Mouse (Mus musculus): Measurements from ENCODE around the gene Rfx7. TPM values are rescaled to one million over a fixed set of nuclear protein-coding genes. Genes with fewer than 3 reads are reported as not detected.

The Rfx7 gene
- polyA plus RNA-seq, 1 experiment from 2014 or later, result 24.4 TPM

DNA sequence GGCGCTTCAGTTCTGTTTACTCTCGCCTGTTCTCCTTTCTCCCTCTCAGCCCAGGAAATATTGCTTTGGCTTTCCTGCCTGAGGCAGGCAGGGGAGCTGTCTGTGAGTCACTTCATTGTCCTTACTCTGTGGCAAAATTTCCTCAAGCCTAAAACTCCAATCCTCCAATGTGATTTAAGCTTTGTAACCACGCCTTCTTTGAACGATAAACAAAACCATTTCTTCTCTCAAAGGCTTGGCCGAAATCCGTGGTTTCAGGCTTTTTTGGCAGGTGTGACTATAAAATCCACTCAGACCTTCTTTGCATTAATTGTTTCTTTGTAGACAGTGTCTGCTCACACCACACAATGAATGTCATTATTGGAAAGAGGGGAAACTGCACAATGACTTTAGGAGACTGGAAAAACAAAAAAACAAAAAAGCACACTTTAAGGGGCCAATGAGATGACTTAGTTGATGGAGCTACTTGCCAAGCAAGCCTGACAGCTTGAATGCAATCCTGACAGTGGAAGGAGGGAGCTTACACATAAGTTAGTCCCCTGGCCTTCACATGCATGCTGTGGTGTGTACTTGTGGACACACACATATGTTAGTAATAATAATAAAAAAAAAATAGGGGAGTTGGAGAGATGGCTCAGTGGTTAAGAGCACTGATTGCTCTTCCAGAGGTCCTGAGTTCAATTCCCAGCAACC lies 112.5 kb downstream of the Rfx7 start:
- WGBS, result 41% methylated on average over 6 of the region's 6 CpGs
- H3K36me3 ChIP-seq (replicated peaks), result no peaks in the 10 kb centered on the region

GRCm38 (mm10) chr9:72649781-72650180 lies 117.7 kb downstream of the Rfx7 start:
- Histone ChIP-seq H3K27me3 (no peaks in the 10 kb centered on the region), H3K4me3 (replicated peaks) (no peak overlapping the region), H3K9me3 (no peaks in the 10 kb centered on the region), H3K36me3 (replicated peaks) (no peaks in the 10 kb centered on the region), H3K9ac (no peak overlapping the region), H3K4me2 (no peak overlapping the region), H3K27ac (no peak overlapping the region), H3K4me1 (peaks cover 14% of the 10 kb centered on the region)
- 67% methylated on average over 2 of the region's 2 CpGs for WGBS
- no peak for ATAC-seq (ENCODE audit: low FRiP score)

More for the DNA sequence above, 112.5 kb downstream of the Rfx7 start:
- no peaks in the 10 kb centered on the region for H3K9me3 ChIP-seq
- no peaks in the 10 kb centered on the region for H3K27me3 ChIP-seq
- H3K9ac ChIP-seq, result no peak overlapping the region
- H3K27ac ChIP-seq, result 0 out of 2 replicates have a peak overlapping the region, but pooled peaks have one; percentile 31
- H3K4me3 ChIP-seq (replicated peaks), result no peak overlapping the region
- H3K4me1 ChIP-seq, result peaks cover 22% of the 10 kb centered on the region
- no peak overlapping the region for H3K4me2 ChIP-seq
- no peak for ATAC-seq (ENCODE audit: low FRiP score)

GRCm38 (mm10) chr9:72652961-72653360 lies 120.9 kb downstream of the Rfx7 start:
- H3K4me1 ChIP-seq, result peaks cover 23% of the 10 kb centered on the region
- H3K9me3 ChIP-seq, result no peaks in the 10 kb centered on the region
- peak overlapping the region; percentile 78 for H3K27ac ChIP-seq
- H3K9ac ChIP-seq, result peak overlapping the region; percentile 12; the same call in 1 of the 2 replicates
- WGBS, result 8% methylated on average over 8 of the region's 8 CpGs
- no peak overlapping the region for H3K4me3 ChIP-seq (replicated peaks)
- no peaks in the 10 kb centered on the region for H3K27me3 ChIP-seq
- ATAC-seq (ENCODE audit: low FRiP score), result peak; percentile 60; the same call in 1 of the 2 replicates
- H3K36me3 ChIP-seq (replicated peaks), result no peaks in the 10 kb centered on the region
- H3K4me2 ChIP-seq, result peak overlapping the region; percentile 4; the same call in 1 of the 2 replicates

- ATAC-seq (ENCODE audit: low FRiP score), result no peak
- Histone ChIP-seq H3K27me3 (no peaks in the 10 kb centered on the region), H3K4me3 (replicated peaks) (no peak overlapping the region), H3K4me2 (no peak overlapping the region), H3K36me3 (replicated peaks) (no peaks in the 10 kb centered on the region), H3K27ac (peak overlapping the region; percentile 78), H3K4me1 (peaks cover 23% of the 10 kb centered on the region), H3K9me3 (no peaks in the 10 kb centered on the region), H3K9ac (no peak overlapping the region)
- 52% methylated on average over 4 of the region's 4 CpGs for WGBS
Measured at GRCm38 (mm10) chr9:72653533-72653932, 121.5 kb downstream of the Rfx7 start.

DNA sequence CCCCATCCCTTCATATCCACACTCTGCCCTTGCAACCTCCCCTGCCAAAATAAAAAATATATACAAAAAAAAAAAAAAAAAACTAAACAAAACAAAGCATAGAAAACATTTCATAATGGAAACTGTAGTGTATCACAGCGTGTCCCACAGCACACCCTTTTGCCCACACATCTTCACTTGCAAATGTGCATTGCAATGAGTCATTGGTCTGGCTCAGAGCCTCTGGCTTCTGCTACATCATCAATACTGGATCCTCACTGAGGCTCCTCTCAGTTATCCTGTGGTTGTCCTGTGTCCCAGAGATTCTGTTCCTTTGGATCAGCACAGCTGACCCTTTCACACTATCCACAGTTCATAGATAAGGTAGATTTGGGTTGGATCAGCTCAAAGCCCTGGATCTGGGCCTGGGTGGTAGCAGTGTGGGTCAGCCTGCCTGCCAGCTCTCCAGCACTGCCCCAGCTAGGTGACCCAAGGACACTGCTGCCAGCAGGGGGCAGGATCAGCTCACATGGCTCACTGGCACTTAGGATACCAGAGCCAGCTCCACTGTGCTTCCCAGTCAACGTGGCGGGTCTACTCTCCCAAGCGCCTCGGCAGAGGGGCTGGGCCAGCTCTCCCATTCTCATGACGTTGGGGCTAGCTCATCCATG lies 122.7 kb downstream of the Rfx7 start:
- ATAC-seq (ENCODE audit: low FRiP score), result no peak; the same call in 1 of the 2 replicates
- Histone ChIP-seq H3K36me3 (replicated peaks) (no peaks in the 10 kb centered on the region), H3K27me3 (no peaks in the 10 kb centered on the region), H3K4me2 (no peak overlapping the region), H3K27ac (no peak overlapping the region), H3K4me1 (peaks cover 23% of the 10 kb centered on the region), H3K4me3 (replicated peaks) (no peak overlapping the region), H3K9ac (no peak overlapping the region), H3K9me3 (no peaks in the 10 kb centered on the region)
- 58% methylated on average over 6 of the region's 6 CpGs for WGBS

GRCm38 (mm10) chr9:72655602-72656001 lies 123.6 kb downstream of the Rfx7 start:
- H3K4me3 ChIP-seq (replicated peaks), result no peak overlapping the region
- no peak overlapping the region for H3K4me2 ChIP-seq
- peaks cover 23% of the 10 kb centered on the region for H3K4me1 ChIP-seq

DNA sequence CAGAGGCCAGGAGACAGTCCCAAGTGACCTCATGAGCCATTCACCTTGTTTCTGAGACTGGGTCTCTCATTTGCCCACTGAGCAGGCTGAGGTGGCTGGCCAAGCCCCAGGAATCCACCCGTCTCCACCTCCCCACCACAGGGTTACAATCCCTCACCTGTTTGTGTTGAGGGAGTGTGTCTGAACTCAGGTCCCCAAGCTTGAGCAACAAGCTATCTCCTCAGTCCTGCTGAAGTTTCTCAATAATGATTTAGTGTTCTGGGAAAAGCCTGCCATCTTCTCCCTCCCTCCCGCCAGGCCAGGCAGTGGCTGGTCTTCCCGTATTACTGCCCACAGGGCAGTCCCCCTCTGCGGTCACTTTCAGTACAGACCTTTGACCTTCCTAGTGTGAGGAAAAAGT lies 124.5 kb downstream of the Rfx7 start:
- WGBS, result 23% methylated on average over 4 of the region's 4 CpGs
- H3K4me3 ChIP-seq (replicated peaks), result no peak overlapping the region
- no peak overlapping the region for H3K9ac ChIP-seq
- H3K27ac ChIP-seq, result no peak overlapping the region; the same call in 1 of the 2 replicates
- no peaks in the 10 kb centered on the region for H3K27me3 ChIP-seq
- no peak overlapping the region for H3K4me2 ChIP-seq
- no peak for ATAC-seq (ENCODE audit: low FRiP score)
- H3K36me3 ChIP-seq (replicated peaks), result no peaks in the 10 kb centered on the region
- H3K9me3 ChIP-seq, result no peaks in the 10 kb centered on the region
- peaks cover 30% of the 10 kb centered on the region for H3K4me1 ChIP-seq

More at GRCm38 (mm10) chr9:72655602-72656001, 123.6 kb downstream of the Rfx7 start:
- Histone ChIP-seq H3K9me3 (no peaks in the 10 kb centered on the region), H3K9ac (no peak overlapping the region), H3K27ac (no peak overlapping the region), H3K27me3 (no peaks in the 10 kb centered on the region), H3K36me3 (replicated peaks) (no peaks in the 10 kb centered on the region)
- no peak for ATAC-seq (ENCODE audit: low FRiP score)
- 75% methylated on average over 5 of the region's 5 CpGs for WGBS

DNA sequence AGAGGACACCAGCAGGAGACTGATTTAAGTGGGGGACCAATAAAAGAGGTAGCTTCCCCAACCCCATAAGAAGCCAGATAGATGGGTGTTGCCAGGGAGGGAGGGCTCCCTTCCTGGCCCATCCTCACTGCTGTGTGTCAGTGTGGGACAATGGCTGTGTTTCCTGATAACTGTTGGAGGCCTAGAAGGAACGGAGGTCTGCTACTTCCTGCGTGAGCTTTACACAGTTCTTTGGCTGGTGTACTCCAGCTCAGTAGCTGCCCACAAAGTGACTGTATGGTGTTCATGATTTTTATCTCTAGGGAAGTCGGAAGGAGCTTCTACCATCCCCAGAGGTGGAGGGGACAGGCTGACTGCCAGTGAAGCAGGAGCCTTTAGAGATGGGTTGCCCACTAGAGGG lies 124.9 kb downstream of the Rfx7 start:
- H3K4me2 ChIP-seq, result no peak overlapping the region
- H3K27me3 ChIP-seq, result no peaks in the 10 kb centered on the region
- peaks cover 33% of the 10 kb centered on the region for H3K4me1 ChIP-seq
- no peak for ATAC-seq (ENCODE audit: low FRiP score)
- H3K36me3 ChIP-seq (replicated peaks), result no peaks in the 10 kb centered on the region
- no peaks in the 10 kb centered on the region for H3K9me3 ChIP-seq
- WGBS, result 20% methylated on average over 3 of the region's 3 CpGs
- H3K4me3 ChIP-seq (replicated peaks), result no peak overlapping the region
- H3K9ac ChIP-seq, result no peak overlapping the region
- no peak overlapping the region; the same call in 1 of the 2 replicates for H3K27ac ChIP-seq

DNA sequence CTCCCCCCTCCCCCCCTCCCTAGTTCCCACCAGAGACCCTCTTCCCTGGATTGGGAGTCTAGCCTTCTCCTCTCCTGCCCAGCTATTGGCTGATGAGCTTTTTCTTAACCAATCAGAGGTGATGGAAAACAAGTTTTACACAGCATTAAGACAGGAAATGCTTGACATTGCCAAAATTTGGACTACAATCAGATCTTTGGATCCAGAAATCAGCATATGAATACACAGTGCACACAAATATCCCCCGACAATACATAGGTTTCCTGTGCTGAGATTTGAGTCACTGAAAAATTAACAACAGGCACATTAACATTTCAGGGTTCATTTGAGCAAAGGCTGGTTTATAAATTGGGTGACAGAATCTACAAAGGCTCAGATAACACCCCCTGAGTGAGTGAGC lies 125.7 kb downstream of the Rfx7 start:
- Histone ChIP-seq H3K4me1 (peaks cover 29% of the 10 kb centered on the region), H3K4me2 (no peak overlapping the region), H3K9me3 (no peaks in the 10 kb centered on the region), H3K36me3 (replicated peaks) (no peaks in the 10 kb centered on the region), H3K27ac (no peak overlapping the region), H3K4me3 (replicated peaks) (no peak overlapping the region), H3K27me3 (no peaks in the 10 kb centered on the region), H3K9ac (no peak overlapping the region)
- ATAC-seq (ENCODE audit: low FRiP score), result no peak
- 83% methylated on average over 1 of the region's 1 CpGs for WGBS

DNA sequence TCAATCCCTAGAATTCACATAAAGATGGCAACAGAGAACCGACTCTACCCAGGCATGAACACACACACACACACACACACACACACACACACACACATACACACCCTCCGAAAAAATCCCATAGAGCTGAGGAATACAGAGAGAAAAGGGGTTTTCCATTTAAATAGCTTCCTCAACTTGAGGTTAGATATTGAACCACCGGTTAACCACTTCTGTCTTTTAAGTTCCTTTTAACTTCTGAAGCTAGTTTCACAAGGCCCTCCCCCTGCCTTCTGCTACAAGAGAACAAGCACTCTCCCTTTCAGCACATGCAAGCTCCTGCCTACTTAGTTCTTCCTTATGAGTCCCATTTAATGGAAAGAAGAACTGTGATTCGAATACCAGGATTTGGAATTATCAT lies 128.1 kb downstream of the Rfx7 start:
- Histone ChIP-seq H3K9me3 (no peaks in the 10 kb centered on the region), H3K9ac (no peak overlapping the region), H3K36me3 (replicated peaks) (peaks cover 10% of the 10 kb centered on the region; the same call in 1 of the 2 replicates), H3K4me3 (replicated peaks) (no peak overlapping the region), H3K27me3 (no peaks in the 10 kb centered on the region), H3K4me2 (no peak overlapping the region), H3K4me1 (peaks cover 34% of the 10 kb centered on the region), H3K27ac (no peak overlapping the region)
- 76% methylated on average over 4 of the region's 4 CpGs for WGBS
- ATAC-seq (ENCODE audit: low FRiP score), result no peak

DNA sequence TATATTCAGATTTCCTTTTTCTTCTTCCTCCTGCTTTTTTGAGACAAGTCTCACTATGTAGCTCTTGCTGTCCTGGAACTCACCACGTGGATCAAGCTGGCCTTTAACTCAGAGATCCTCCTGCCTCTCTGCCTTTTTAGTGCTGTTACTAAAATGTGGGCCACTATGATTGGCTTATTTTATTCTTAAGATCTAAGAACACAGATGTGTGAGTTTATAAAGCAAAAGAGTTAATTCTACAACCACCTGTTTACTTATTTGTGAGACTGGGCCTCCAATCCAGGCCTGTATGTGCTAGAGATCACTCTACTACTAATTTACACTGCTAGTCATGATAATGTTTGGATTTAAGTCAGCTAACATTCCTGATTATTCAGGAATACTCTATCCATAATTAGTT lies 128.9 kb downstream of the Rfx7 start:
- peaks cover 17% of the 10 kb centered on the region for H3K36me3 ChIP-seq (replicated peaks)
- peak overlapping the region; percentile 97 for H3K27ac ChIP-seq
- WGBS, result 25% methylated on average over 1 of the region's 1 CpGs
- H3K4me1 ChIP-seq, result peaks cover 38% of the 10 kb centered on the region
- H3K4me2 ChIP-seq, result no peak overlapping the region
- no peak overlapping the region for H3K9ac ChIP-seq
- ATAC-seq (ENCODE audit: low FRiP score), result no peak
- H3K9me3 ChIP-seq, result no peaks in the 10 kb centered on the region
- no peak overlapping the region for H3K4me3 ChIP-seq (replicated peaks)
- H3K27me3 ChIP-seq, result no peaks in the 10 kb centered on the region

GRCm38 (mm10) chr9:72661561-72661894 lies 129.5 kb downstream of the Rfx7 start:
- Histone ChIP-seq H3K27ac (peak overlapping the region; percentile 97), H3K4me1 (peaks cover 40% of the 10 kb centered on the region), H3K36me3 (replicated peaks) (peaks cover 22% of the 10 kb centered on the region), H3K27me3 (no peaks in the 10 kb centered on the region), H3K9me3 (no peaks in the 10 kb centered on the region), H3K4me2 (peak overlapping the region; percentile 96), H3K4me3 (replicated peaks) (peak overlapping the region; percentile 96), H3K9ac (peak overlapping the region; percentile 100)
- WGBS, result under 1% methylated on average over 13 of the region's 13 CpGs
- ATAC-seq (ENCODE audit: low FRiP score), result no peak

Measured in forebrain, embryonic 12.5 days (tissue).